Mouse (Mus musculus): ENCODE results near the gene Paf1. TPM values are rescaled to one million over a fixed set of nuclear protein-coding genes. Genes with fewer than 3 reads are reported as not detected.
A peak's percentile ranks its signal among the peaks of the same experiment; 100 is the strongest.
"Not testable (repeated sequence)": the region's sequence is repeated elsewhere in the genome, so short reads cannot be mapped to it uniquely, and the experiment has no call there.

The Paf1 gene
- polyA plus RNA-seq, 1 experiment from 2014 or later = 30.7 TPM

DNA sequence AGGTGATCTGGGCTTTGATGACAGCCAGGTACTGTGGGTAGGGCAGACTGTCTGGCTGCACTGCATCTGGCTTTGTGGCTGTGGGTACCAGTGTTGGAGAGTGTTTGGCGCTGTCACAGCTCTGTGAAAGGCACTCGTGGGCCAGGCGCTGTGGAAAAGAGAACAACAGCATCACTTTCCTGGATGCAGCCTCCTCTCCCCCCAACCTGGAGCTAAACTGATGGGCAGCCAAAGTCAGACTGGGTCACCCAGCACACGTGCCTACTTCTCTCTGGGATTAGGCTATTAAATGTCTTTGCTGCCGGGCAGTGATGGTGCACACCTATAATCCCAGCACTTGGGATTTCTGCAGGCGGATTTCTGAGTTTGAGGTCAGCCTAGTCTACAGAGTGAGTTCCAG lies 5.9 kb upstream of the Paf1 start:
- WGBS (ENCODE audit: insufficient replicate concordance) = 67% methylated on average over 6 of the region's 6 CpGs
- H3K9me3 ChIP-seq (replicated peaks); H3K27me3 ChIP-seq; DNase-seq; H3K27ac ChIP-seq; H3K4me2 ChIP-seq; ATAC-seq (ENCODE audit: low read depth); H3K9ac ChIP-seq; H3K4me3 ChIP-seq (replicated peaks): not testable (repeated sequence)
- H3K4me1 ChIP-seq (replicated peaks) = peaks cover 66% of the 10 kb centered on the region
- peaks cover 52% of the 10 kb centered on the region for H3K36me3 ChIP-seq

DNA sequence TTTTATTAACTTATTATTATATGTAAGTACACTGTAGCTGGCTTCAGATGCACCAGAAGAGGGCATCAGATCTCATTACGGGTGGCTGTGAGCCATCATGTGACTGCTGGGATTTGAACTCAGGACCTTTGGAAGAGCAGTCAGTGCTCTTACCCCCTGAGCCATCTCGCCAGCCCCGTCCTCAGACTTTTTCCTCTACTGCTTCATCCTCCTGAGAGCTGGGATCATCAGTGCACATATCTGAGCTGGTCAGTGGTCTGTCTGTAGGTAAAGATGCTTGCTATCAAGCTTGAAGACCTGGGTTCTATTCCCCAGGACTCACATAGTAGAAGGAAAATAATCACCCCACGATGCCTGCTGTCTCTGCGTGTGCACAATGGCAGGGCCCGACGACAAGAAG lies 5.4 kb upstream of the Paf1 start:
- 72% methylated on average over 7 of the region's 7 CpGs for WGBS (ENCODE audit: insufficient replicate concordance)
- not testable (repeated sequence) for H3K27me3 ChIP-seq; H3K9ac ChIP-seq; H3K27ac ChIP-seq; ATAC-seq (ENCODE audit: low read depth); H3K4me2 ChIP-seq; H3K4me3 ChIP-seq (replicated peaks); H3K9me3 ChIP-seq (replicated peaks); DNase-seq
- H3K4me1 ChIP-seq (replicated peaks) = peaks cover 63% of the 10 kb centered on the region
- peaks cover 52% of the 10 kb centered on the region for H3K36me3 ChIP-seq

DNA sequence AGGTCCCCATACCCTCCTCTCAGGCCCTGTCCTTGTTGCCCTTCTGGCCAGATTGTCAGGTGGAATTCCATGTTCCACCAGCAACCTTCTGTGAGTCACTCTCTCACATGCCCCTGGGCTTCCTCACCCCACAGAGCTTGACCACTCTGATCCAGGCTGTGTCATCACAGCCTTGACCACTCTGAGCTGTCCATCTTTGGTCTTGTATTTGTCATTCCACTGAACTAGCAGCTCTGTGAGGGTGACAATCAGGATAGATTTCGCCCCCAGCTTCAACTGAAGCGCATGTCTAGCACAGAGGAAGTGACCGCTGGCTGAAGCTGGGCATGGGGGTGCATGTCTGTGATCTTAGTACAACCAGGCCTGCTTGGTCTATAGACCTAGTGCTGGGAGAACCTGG lies 2.4 kb upstream of the Paf1 start:
- H3K27me3 ChIP-seq = no peaks in the 10 kb centered on the region
- no peak overlapping the region for H3K9ac ChIP-seq
- WGBS (ENCODE audit: insufficient replicate concordance) = 86% methylated on average over 3 of the region's 3 CpGs
- H3K4me2 ChIP-seq = no peak overlapping the region
- ATAC-seq (ENCODE audit: low read depth) (no peak), DNase-seq (no peak)
- H3K36me3 ChIP-seq = peaks cover 57% of the 10 kb centered on the region
- peaks cover 44% of the 10 kb centered on the region for H3K4me1 ChIP-seq (replicated peaks)
- H3K4me3 ChIP-seq (replicated peaks) = no peak overlapping the region
- no peak overlapping the region for H3K27ac ChIP-seq
- no peaks in the 10 kb centered on the region for H3K9me3 ChIP-seq (replicated peaks)

DNA sequence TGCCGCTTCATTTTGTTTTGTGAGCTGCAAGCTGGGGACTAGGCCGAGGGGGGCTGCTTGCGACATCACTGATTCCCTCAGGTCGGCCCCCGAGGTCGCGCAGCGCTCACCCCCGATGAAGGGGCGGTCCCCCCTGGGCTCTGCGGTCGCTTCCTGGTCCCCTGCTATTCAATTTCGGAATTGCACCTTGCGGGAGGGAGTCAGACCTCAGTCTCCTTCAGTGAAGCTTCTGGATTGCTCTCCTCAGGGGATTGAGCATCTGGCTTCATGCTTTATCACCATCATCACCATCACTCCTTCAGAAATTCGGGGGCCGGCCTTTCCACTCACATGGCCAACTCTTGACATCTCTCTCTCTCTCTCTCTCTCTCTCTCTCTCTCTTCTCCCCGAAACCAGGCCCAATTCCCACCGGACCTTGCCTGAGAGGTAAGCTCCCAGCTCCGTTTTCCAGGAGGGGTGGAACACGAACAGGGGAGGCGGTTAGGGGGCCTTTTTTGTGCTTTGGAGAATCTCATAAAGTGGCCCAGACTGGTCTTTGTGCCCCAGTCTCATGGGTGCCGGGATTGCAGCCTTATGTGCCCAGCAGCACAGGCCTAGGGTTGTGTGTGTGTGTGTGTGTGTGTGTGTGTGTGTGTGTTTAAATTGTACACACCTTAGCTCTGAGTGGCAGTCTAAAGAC lies 661 bp downstream of the Paf1 start:
- H3K36me3 ChIP-seq = peaks cover 62% of the 10 kb centered on the region
- ATAC-seq (ENCODE audit: low read depth) = no peak
- DNase-seq = no peak

DNA sequence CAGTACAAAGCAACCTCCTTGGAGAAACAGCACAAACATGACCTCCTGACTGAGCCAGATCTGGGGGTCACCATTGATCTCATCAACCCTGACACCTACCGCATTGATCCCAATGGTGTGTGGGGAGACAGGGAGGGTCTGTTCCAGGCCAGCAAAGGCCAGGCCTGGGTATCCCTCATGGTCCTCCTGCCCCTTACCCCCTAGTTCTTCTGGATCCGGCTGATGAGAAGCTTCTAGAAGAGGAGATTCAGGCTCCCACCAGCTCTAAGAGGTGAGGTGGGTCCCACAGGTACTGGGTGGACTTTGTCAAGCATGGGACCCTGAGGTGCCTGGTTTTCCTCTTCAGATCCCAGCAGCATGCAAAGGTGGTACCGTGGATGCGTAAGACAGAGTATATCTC lies 2.7 kb downstream of the Paf1 start:
- WGBS (ENCODE audit: insufficient replicate concordance) = 89% methylated on average over 4 of the region's 4 CpGs
- ATAC-seq (ENCODE audit: low read depth) = no peak
- H3K9me3 ChIP-seq (replicated peaks) = no peaks in the 10 kb centered on the region
- peaks cover 23% of the 10 kb centered on the region for H3K4me1 ChIP-seq (replicated peaks)
- peaks cover 62% of the 10 kb centered on the region for H3K36me3 ChIP-seq
- H3K4me2 ChIP-seq = no peak overlapping the region
- DNase-seq = no peak
- 0 out of 2 replicates have a peak overlapping the region, but pooled peaks have one; percentile 5 for H3K27ac ChIP-seq
- H3K4me3 ChIP-seq (replicated peaks) = no peak overlapping the region
- no peaks in the 10 kb centered on the region for H3K27me3 ChIP-seq
- H3K9ac ChIP-seq = no peak overlapping the region

More for the DNA sequence above, 661 bp downstream of the Paf1 start:
- 5% methylated on average over 22 of the region's 22 CpGs for WGBS (ENCODE audit: insufficient replicate concordance)
- peak overlapping the region; percentile 85 for H3K4me3 ChIP-seq (replicated peaks)
- H3K27ac ChIP-seq = peak overlapping the region; percentile 77
- peaks cover 27% of the 10 kb centered on the region for H3K4me1 ChIP-seq (replicated peaks)
- peak overlapping the region; percentile 85 for H3K9ac ChIP-seq
- no peaks in the 10 kb centered on the region for H3K9me3 ChIP-seq (replicated peaks)
- H3K27me3 ChIP-seq = no peaks in the 10 kb centered on the region
- H3K4me2 ChIP-seq = peak overlapping the region; percentile 95

GRCm38 (mm10) chr7:28398000-28398399 lies 5.2 kb downstream of the Paf1 start:
- Histone ChIP-seq H3K4me3 (replicated peaks) (no peak overlapping the region), H3K9ac (no peak overlapping the region), H3K27me3 (no peaks in the 10 kb centered on the region), H3K4me1 (replicated peaks) (peaks cover 19% of the 10 kb centered on the region), H3K9me3 (replicated peaks) (no peaks in the 10 kb centered on the region), H3K36me3 (peaks cover 81% of the 10 kb centered on the region), H3K4me2 (no peak overlapping the region), H3K27ac (no peak overlapping the region)
- WGBS (ENCODE audit: insufficient replicate concordance) = 51% methylated on average over 3 of the region's 3 CpGs
- DNase-seq = no peak
- ATAC-seq (ENCODE audit: low read depth) = no peak

DNA sequence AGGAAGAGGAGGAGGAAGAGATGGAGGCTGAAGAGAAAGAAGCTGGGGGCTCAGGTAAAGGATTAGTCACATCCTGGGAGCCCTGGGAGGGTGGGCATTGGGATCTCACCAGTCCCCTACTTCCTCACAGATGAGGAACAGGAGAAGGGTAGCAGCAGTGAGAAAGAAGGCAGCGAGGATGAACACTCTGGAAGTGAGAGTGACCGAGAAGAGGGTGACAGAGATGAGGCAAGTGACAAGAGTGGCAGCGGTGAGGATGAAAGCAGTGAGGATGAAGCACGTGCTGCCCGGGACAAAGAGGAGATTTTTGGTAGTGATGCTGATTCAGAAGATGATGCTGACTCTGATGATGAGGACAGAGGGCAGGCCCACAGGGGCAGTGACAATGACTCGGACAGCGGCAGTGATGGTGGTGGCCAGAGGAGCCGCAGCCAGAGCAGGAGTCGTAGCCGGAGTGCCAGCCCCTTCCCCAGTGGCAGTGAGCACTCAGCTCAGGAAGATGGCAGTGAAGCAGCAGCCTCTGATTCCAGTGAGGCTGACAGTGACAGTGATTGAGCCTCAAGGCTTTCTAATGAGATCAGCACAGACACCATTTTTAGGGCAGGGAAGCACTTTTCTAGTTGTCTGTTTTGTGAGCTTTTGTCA lies 6.1 kb downstream of the Paf1 start:
- 85% methylated on average over 10 of the region's 10 CpGs for WGBS (ENCODE audit: insufficient replicate concordance)
- peaks cover 11% of the 10 kb centered on the region for H3K4me1 ChIP-seq (replicated peaks)
- no peak overlapping the region for H3K27ac ChIP-seq
- H3K27me3 ChIP-seq = no peaks in the 10 kb centered on the region
- H3K4me3 ChIP-seq (replicated peaks) = no peak overlapping the region
- no peak overlapping the region for H3K4me2 ChIP-seq
- no peak for DNase-seq
- no peak for ATAC-seq (ENCODE audit: low read depth)
- no peaks in the 10 kb centered on the region for H3K9me3 ChIP-seq (replicated peaks)
- H3K9ac ChIP-seq = no peak overlapping the region
- peaks cover 90% of the 10 kb centered on the region for H3K36me3 ChIP-seq

DNA sequence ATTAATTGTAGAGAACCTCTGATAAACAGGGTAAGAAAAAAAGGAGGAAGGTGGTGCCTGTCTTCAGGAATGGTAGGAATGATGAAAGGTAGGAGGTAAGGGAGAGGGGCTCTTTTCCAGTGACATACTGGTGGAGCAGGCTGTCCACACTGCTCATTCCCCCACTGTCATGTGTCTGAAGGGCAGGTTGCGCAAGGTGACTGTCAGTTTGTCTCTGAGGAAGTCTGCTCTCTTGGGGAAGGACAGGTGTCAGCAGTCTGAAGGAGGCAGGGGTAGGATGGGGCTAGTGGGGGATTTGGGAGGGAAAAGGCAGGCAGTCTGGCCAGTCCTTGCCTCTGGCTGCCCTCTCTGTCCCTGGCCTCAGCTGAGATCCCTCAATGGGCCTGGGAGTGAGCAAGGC lies 8.3 kb downstream of the Paf1 start:
- WGBS (ENCODE audit: insufficient replicate concordance) = 96% methylated on average over 1 of the region's 1 CpGs
- no peak overlapping the region for H3K9ac ChIP-seq
- no peak for ATAC-seq (ENCODE audit: low read depth)
- H3K4me2 ChIP-seq = no peak overlapping the region
- H3K4me3 ChIP-seq (replicated peaks) = no peak overlapping the region
- peaks cover 8% of the 10 kb centered on the region for H3K4me1 ChIP-seq (replicated peaks)
- peak overlapping the region; percentile 11; the same call in 1 of the 2 replicates for H3K27ac ChIP-seq
- H3K27me3 ChIP-seq = no peaks in the 10 kb centered on the region
- DNase-seq = no peak
- no peaks in the 10 kb centered on the region for H3K9me3 ChIP-seq (replicated peaks)
- H3K36me3 ChIP-seq = peaks cover 97% of the 10 kb centered on the region

- Histone ChIP-seq H3K9me3 (replicated peaks) (no peaks in the 10 kb centered on the region), H3K4me1 (replicated peaks) (peaks cover 8% of the 10 kb centered on the region), H3K9ac (no peak overlapping the region), H3K4me2 (no peak overlapping the region), H3K27me3 (no peaks in the 10 kb centered on the region), H3K4me3 (replicated peaks) (no peak overlapping the region), H3K36me3 (peaks cover 97% of the 10 kb centered on the region), H3K27ac (no peak overlapping the region)
- DNase-seq = no peak
- whole genome bisulfite sequencing (ENCODE audit: insufficient replicate concordance) = 58% methylated on average over 3 of the region's 3 CpGs
- ATAC-seq (ENCODE audit: low read depth) = no peak; the same call in 1 of the 2 replicates
Observed at GRCm38 (mm10) chr7:28401942-28402341, 9.2 kb downstream of the Paf1 start.

- no peaks in the 10 kb centered on the region for H3K27me3 ChIP-seq
- 81% methylated on average over 3 of the region's 3 CpGs for WGBS (ENCODE audit: insufficient replicate concordance)
- ATAC-seq (ENCODE audit: low read depth) (no peak), DNase-seq (no peak)
- H3K4me3 ChIP-seq (replicated peaks) = no peak overlapping the region
- H3K27ac ChIP-seq = peak overlapping the region; percentile 15; the same call in 1 of the 2 replicates
- no peaks in the 10 kb centered on the region for H3K9me3 ChIP-seq (replicated peaks)
- no peak overlapping the region for H3K9ac ChIP-seq
- H3K4me2 ChIP-seq = no peak overlapping the region
- H3K36me3 ChIP-seq = peaks cover 91% of the 10 kb centered on the region
- H3K4me1 ChIP-seq (replicated peaks) = no peaks in the 10 kb centered on the region; the same call in 1 of the 2 replicates
Observed at GRCm38 (mm10) chr7:28410841-28411475, 18.2 kb downstream of the Paf1 start.

DNA sequence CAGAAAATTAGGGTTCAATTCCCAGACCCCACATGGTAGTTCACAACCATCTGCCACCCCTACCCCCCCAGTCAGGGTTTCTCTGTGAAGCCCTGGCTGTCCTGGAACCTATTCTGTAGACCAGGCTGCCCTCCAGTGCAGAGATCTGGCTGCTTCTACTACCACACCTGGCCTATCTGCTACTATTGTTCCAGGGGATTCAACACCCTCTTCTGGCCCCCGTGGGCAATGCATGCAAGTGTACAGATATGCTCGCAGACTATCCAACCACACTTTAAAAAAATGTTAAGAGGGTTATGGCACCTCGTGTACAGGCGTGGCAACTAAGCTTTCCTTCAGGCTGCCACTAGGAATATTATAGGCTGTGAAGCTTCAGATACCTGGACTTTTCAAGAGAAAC lies 20.1 kb downstream of the Paf1 start:
- DNase-seq (no peak), ATAC-seq (ENCODE audit: low read depth) (no peak)
- Histone ChIP-seq H3K4me2 (no peak overlapping the region), H3K4me3 (replicated peaks) (no peak overlapping the region), H3K9ac (no peak overlapping the region), H3K27ac (no peak overlapping the region), H3K4me1 (replicated peaks) (no peaks in the 10 kb centered on the region; the same call in 1 of the 2 replicates), H3K9me3 (replicated peaks) (no peaks in the 10 kb centered on the region), H3K27me3 (no peaks in the 10 kb centered on the region), H3K36me3 (peaks cover 91% of the 10 kb centered on the region)
- WGBS (ENCODE audit: insufficient replicate concordance) = 69% methylated on average over 4 of the region's 4 CpGs

Measured in liver, embryonic 13.5 days (tissue).